Mouse (Mus musculus): ENCODE data around the gene Pfas.

The Pfas gene

DNA sequence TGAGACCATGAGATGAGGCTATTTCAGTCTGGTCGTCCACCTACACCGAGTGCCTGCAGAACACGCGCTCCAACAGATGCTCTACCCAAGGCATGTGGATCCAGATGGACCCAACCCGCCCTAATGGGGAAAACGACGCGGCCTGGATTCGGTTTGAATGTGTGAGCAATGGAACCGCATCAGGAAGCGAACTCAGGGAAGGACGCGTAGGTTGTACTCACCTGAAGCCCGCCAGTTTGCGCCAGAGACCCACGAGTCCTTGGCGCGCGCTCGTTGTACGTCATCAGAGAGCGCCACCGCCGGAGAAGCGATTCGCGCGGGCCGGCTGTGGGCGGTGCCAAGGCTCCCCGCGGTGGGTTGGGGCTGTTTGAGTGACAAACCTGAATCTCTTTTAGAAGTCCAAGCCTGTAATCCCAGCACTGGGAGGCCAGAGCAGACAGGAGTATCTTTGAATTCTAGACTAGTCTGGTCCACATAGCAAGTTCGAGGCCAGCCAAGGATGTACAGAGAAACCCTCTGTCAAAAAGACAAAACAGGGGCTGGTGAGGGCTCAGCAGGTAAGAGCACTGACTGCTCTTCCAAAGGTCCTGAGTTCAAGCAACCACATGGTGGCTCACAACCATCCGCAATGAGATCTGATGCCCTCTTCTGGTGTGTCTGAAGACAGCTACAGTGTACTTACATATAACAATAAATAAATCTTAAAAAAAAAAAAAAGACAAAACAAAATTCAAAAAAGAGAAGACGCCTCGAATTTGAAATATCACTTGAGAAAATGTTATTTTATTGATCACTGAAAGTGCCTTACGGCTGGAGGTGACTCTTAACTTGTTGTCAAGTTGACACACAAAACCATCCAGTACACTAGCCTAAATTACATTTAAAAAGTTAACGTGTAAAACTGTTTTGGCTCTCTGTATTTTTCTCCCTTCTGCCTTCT lies at the start of gene Pfas:
Gene Pfas, minus strand, starts transcription at position 279 of the 940 bp plus-strand sequence.
- DNase-seq (ENCODE audit: low spot score) = peak; percentile 95

DNA sequence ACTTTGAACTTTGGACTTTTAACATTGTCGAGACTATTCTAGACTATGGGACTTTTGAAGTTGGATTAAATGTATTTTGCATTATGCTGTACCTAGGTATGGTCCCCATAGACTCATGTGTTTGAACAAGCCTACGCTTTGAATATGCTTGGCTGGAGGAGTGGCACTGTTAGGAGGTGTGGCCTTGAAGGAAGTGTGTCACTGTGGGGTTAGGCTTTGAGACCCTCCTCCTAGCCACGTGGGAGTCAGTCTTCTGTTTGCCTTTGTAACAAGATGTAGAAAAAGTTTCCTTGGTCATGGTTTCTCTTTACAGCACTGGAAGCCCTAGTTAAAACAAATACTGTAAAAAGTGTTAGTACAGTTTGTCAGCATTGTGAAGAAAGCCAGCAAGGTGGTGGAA lies 45.6 kb upstream of the Pfas start:
- DNase-seq (ENCODE audit: low spot score) = no peak

DNA sequence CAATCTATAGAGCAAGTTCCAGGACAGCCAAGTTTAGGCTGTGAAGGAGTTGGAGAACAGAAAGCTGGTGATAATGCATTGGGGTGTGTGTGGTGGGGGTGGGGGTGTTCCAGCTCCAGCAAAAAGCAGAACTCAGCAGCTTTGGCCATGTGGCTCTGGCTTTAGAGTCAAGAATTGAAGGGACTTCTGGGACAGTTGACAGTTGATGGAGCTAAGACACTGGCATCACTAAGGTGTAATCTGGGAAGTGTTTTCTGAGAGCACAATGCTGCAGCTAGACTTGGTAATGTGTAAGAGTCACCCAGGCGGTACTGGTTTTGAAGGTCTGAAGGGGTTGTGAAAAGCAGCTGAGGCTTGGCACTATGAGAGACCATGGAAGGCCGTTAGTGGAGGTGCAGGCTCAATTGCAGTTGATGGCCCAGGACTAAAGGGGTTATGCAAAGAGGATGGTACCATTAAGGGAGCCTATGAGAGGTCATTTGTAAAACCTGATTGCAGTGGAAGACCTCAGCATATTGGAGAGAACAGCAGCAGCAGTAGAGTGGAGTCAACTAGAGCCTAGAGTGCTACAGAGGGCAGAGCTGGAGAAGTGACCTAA lies 44.7 kb upstream of the Pfas start:
- no peak for DNase-seq (ENCODE audit: low spot score)

DNA sequence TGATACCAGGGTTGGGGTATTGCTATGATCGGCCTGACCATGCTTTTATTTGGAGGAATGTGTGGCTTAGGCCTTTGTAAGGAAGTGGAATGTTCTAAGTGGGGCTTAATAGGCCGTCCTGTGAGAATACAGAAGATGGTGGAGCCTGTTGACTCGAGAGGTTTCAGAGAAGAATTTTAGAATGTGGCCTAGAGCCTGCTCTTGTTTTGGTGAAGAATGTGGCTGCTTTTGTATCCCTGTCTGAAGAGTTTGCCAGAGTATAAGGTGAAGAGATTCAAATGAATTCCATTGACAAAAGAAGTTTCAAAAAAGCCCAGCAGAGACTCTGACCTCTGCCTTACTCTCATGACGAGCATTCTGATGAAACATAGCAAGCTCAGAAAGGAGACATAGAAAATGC lies 43.5 kb upstream of the Pfas start:
- DNase-seq (ENCODE audit: low spot score) = no peak

DNA sequence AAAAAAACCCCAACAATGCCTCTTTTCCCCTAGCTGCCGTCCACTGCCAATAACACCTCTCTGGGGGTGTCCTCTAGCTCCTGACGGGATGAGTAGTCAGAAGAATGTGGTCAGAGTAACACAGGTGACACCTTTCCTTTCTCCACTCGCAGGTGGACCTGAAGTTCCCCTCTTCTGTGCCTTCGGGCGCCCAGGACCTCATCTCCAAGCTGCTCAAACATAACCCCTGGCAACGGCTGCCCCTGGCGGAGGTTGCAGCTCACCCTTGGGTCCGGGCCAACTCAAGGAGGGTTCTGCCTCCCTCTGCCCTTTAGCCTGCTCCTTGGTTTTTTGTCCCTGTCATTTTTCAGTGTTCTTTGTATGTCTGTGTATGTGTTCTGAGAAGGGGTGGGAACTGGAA lies 42.5 kb upstream of the Pfas start:
- no peak for DNase-seq (ENCODE audit: low spot score)

DNA sequence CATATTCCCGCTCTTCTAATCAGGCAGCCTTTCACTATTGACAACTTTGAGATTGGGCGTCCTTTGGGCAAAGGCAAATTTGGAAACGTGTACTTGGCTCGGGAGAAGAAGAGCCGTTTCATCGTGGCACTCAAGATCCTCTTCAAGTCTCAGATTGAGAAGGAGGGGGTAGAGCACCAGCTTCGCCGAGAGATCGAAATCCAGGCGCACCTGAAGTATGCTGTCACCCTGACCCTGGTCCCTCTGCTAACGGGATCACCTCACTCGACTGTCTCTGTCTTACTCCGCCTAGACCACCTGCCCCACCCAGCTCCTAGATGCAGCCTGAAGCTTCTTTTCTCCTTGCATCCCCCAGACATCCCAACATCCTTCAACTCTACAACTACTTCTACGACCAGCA lies 39.9 kb upstream of the Pfas start:
- DNase-seq (ENCODE audit: low spot score) = no peak

DNA sequence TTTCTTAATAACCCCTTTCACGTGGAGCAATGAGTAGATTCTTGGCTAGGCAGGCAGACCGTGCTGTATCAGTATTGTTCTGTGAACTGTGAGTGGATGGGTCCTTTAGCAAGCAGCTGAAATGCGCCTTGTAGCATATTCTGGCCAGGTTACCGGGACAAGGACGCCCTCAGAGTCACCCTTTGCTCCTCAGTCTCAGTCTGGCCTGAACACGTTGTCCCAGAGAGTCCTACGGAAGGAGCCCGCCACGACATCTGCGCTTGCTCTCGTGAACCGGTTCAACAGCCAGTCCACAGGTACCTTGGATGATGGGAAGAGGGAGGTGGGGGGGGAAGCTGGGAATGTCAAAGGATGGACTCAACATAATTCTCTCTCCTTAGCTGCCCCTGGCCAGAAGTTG lies 39.3 kb upstream of the Pfas start:
- DNase-seq (ENCODE audit: low spot score) = no peak

DNA sequence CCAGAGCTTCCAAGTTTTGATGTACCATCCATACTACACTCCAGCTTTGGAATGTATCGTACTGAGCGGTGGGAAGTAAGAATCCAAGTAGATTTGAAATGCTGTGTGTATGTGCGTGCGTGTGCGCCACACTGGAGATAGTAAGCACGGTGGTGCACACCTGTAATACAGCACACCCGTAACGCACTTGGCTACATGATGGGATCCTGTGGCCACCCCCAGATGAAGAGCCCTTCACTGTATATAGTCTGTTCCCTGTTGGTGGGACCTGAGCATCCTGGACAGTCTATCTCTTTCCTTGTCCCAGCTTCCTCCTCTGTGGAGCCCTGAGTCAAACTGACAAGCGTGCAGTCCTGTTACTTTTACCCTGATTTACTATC lies 38.1 kb upstream of the Pfas start:
- no peak for DNase-seq (ENCODE audit: low spot score)

DNA sequence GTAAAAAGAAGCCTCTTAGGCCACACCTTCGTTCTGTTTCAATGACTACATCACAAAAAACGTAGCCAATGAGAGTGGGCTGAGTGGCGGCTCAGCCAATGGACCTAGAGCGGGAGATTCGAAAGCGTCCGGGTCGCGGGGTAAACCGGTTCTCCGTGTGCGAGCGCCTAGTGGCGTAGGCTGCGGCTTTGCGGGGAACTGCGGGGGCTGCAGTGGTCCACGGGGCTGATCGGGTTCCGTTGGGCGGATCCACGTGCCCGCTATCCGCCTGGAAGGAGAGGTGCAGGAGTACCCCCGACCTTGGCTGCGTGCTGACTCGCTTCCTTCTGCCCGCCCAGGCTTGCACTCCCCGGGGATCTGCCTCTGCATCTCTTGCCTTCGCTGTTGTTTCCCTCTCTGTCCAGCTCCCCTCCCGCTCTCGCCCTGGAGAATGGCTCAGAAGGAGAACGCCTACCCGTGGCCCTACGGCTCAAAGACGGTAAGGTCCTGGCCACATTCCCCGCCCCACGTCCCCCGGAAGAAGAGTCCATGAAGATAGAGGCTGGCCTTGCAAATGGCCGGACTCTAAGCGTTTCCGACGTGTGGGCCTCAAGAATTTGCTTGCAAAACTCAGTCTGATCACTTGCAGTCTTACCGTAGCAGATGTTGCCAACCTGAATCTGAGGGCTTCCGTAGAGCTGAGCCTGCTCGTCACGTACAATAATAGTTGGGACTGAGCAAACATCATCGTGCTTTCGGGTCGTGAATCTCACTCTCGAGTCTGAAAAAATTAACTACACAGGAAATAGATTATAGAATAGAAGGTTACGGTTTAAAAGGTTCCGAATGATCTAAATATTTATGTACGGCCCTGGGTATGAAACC lies 37.5 kb upstream of the Pfas start, which contains the start of gene Aurkb:
Gene Aurkb, plus strand, starts transcription at position 117 of the 864 bp plus-strand sequence.
- DNase-seq (ENCODE audit: low spot score) = peak; percentile 87

DNA sequence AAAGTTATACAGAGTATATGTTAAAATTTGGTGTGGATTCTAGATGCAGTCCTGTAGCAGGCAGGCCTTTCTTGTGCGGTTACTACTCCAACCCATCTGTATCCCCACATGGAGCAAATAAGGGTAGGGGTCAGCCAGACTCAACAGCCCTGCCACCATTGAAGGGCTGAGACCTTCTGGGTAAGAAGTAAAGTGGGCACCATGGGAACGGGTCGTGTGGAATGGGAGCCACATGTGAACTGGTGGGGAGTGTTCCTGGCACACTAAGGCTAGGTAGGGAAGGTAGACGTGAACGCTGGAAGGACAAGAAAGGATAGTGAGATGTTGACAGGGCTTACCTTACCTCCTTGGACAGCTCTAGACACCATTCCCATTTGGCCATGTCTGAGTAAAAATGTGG lies 29.9 kb upstream of the Pfas start:
- DNase-seq (ENCODE audit: low spot score) = no peak

DNA sequence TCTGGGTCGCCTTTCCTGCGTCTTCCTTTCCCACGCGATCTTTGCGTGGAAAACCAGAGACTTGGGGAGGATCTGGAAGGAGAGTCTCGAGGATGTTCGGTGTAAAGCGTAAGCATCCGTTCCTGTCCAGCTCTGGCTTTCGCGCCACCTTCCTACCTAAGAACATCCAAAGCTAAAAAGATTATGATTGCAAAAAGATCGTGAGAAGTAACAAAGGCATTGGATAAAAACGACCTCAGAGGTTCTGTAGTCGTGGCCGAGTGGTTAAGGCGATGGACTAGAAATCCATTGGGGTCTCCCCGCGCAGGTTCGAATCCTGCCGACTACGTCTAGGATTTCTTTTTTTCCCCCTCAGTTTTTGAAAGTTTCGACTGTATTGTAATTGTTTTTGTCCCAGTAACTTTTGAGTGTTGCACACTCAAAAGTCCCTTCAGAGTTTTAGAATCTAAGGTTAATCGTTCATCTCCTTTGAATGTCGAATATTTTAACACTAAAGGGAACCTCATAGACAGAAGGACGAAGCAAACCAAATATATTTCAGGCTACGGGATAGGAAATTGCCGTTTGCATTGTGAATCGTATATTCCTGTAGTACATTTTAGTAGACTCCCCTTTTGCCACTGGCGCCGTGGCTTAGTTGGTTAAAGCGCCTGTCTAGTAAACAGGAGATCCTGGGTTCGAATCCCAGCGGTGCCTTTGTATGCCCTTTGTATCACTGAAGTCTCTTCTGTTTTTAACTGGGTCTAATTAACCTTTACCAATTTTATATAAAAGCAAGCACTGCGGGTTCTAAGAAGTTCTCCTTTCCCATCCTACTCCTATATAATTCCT lies 29.2 kb upstream of the Pfas start:
- DNase-seq (ENCODE audit: low spot score) = peak; percentile 78

DNA sequence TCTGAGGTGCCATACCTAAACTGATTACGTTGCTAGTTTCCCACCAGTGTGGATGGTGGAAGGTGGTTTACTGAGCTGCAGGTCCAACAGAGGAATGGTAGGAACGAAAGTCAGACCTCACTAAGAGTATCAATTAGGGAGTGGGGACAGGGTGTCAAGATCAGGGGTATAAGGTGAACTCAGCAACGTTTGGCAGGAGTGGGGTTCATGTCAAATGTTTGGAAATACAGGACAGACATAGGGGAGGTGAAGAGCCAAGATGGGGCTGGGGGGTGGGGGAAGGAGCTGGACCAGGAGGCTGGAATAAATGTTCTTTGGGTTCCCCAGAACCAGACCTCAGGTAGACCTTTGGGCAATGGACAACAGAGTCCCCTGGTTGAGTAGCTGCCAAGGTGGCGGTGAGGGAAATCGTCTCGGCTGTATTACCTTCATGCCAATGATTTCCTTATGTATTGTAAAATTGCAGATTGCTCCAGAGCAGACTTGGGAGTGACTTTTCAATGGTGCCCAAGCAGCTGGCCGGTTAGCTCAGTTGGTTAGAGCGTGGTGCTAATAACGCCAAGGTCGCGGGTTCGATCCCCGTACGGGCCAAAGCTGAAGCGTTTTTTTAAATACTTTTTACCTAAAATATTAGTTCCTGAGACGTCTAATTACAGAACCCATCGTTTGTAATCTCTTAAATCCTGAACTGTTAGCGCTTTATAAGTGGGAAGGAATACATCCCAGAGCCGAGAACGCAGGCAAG lies 28.4 kb upstream of the Pfas start:
- peak; percentile 79 for DNase-seq (ENCODE audit: low spot score)

DNA sequence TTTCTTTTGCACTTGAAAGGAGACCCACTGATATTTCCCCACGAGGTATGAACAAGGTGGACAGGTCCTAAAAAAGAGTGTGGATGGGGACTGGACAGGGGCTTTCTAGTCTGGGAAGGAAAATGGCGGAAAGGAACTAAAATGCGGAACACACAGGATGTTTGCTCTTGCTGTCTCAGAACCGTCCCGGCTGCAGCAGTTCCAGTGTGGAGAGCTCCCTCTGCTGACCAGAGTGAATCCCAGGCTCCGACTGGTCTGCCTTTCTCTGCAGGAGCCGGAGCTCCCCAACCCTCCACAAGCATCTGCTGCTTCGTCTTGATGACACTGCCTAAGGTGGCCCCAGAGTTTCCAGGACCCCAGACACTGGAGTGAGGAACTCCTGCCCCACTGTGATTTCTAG lies 27.6 kb upstream of the Pfas start:
- peak; percentile 76 for DNase-seq (ENCODE audit: low spot score)

DNA sequence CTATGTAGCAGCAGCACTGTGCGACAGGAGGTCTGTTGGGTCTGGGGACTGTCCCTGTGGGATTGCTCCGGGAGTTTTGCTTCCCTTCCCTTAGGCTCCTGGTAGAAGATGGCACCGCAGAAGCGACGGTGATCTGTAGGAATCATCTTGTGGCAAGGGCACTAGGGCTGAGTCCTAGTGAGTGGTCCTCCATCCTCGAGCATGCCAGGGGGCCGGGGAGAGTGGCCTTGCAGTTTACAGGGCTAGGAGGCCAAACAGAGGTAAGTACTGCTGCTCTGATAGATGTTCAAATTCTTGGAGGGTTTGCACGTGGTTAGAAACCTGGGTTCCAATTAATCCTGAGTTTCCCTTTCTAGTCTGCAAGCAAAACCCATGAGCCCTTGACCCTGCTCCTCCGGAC lies 27.2 kb upstream of the Pfas start:
- no peak for DNase-seq (ENCODE audit: low spot score)

DNA sequence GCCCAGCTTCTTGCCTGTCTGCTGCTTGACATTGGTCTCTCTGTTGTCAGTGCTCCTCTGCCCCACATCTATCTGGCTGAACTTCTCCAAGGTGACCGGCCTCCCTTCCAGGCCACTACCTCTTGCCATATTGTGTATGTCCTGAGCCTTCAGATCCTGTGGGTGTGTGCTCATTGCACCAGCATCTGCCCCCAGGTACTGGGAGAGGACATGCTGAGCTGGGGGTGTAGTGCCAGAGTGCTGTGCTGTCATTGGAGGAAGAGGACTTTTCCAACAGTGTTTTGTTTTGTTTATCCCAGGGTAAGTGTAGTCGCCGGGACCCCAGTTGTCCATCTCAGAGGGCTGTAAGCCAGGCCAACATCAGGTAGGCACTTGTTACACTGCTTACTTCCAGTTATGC lies 26.3 kb upstream of the Pfas start:
- no peak for DNase-seq (ENCODE audit: low spot score)

DNA sequence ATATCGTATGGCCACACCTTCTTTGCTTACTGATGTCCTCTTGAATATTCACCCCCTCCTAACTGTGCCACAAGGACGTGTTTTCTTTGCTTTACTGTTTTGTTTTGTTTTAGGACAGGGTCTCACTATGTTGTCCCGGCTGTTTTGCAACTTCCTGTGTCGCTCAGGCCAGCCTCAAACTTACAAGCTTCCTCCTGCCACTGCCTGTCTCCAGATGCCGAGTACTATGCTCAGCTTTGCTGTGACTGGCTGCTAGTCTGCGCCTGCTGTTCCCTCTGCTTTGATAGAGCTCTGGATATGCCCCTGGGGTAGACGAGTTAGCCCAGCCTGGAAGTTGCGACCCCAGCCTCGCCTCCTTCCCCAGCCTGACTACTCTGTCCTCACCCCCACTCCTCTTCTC lies 25.3 kb upstream of the Pfas start:
- no peak for DNase-seq (ENCODE audit: low spot score)

DNA sequence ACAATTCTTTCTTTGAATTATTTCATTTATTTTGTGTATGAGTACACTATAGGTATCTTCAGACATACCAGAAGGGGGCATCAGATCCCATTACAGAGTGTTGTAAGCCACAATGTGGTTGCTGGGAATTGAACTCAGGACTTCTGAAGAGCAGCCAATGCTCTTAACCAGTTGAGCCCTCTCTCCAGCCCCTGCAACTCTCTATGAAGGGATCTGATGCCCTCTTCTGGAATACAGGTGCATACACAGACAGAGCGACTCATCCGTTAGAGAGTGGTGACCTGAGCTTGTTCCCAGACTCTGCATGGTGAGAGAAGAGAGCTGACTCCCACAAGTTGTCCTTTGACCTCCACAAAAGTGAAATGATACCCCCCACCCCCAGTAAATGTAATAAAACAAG lies 20.5 kb upstream of the Pfas start:
- DNase-seq (ENCODE audit: low spot score) = no peak

DNA sequence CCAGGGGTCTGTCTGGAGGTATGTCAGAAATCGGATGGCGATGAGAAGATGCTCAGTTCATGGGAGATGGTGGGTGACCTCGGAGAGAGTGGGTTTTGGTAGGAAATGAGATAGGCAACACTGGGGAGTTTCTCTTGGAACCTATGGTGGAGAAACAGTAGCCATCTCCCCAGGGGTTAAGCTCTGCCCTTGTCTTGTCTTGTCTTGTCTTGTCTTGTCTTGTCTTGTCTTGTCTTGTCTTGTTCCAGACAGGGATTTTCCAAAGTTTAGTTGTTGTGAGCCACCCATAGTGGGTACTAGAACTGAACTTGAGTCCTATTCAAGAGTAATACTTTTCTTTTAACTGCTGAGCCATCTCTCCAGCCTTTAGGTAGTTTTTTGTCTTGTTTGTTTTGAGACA lies 18.3 kb upstream of the Pfas start:
- no peak for DNase-seq (ENCODE audit: low spot score)

DNA sequence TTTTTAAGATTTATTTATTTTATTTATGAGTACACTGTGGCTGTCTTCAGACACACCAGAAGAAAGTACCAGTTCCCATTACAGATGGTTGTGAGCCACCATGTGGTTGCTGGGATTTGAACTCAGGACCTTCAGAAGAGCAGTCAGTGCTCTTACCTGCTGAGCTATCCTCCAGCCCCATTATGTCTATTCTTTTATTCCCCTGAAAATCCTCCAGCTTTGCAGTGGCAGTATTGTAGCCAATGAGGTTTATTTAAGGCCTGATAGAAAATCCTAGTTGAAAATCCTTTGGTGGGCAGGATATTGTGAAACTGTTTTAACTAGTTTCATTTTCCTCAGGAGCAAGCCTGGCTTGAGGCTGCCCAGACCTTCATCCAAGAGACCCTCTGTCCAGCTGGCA lies 12.4 kb upstream of the Pfas start:
- no peak for DNase-seq (ENCODE audit: low spot score)

DNA sequence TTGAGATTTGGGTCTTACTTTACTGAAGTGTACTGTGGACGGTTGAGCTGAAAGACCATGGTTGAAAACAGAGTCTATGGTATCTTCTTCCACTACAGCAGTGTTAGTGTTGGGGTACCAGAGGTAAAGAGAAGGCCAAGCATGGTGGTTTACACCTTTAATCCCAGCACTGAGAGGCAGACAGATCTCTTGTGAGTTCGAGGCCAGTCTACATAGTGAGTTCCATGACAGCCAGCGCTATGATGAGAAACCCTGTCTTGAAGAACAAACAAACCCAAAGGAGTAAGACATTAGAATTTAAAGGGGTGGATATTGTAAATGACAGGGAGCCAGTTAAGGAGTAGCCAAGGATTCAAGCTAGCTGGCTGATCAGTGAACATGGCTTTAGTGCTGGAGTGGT lies 8.5 kb upstream of the Pfas start:
- no peak for DNase-seq (ENCODE audit: low spot score)

Data from testis, postnatal 14 days (tissue).